Mouse (Mus musculus): ENCODE measurements around the gene Rnf123. TPM values are rescaled to one million over a fixed set of nuclear protein-coding genes. Genes with fewer than 3 reads are reported as not detected.
A peak's percentile ranks its signal among the peaks of the same experiment; 100 is the strongest.

The Rnf123 gene
- polyA plus RNA-seq, 1 experiment from 2014 or later: 37.2 TPM

DNA sequence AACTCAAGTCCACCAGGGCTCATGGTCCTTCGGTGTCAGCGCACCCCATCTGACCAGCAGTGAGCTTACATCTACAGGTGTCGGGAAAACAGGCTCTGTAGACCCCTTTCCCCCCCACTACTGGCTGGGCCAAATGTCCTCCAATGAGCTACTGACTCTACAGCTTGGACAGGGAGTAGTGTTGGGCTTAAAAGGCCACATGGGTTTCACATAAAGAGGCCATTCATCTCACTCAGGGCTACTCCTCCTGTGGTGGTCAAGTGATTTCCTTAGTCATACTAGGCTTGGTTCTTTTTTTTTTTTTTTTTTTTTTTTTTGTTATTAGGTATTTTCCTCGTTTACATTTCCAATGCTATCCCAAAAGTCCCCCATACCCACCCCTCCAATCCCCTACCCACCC is 40.8 kb upstream of the Rnf123 start:
- Histone ChIP-seq H3K4me3 (ENCODE audit: control insufficient read depth in 1 of 2, insufficient read depth in 1 of 2, low read depth in 1 of 2, low read length in 2 of 2) (no peak overlapping the region), H3K9me3 (ENCODE audit: control insufficient read depth, low read length) (no peaks in the 10 kb centered on the region), H3K27ac (replicated peaks in 1 of 2; ENCODE audit: control insufficient read depth in 1 of 2, insufficient read depth in 1 of 2, low read depth in 2 of 2, low read length in 2 of 2) (no peak overlapping the region), H3K4me2 (ENCODE audit: low read length) (no peak overlapping the region), H3K36me3 (ENCODE audit: control insufficient read depth, insufficient read depth, low read length) (no peaks in the 10 kb centered on the region), H3K9ac (ENCODE audit: low read length) (no peak overlapping the region), H3K4me1 (ENCODE audit: control insufficient read depth in 2 of 2, insufficient read depth in 2 of 2, low read length in 2 of 2) (peaks cover 13 to 16% of the 10 kb centered on the region in 2 experiments), H3K27me3 (ENCODE audit: control insufficient read depth, insufficient read depth, low read length) (no peaks in the 10 kb centered on the region)
- no peak for ATAC-seq (ENCODE audit: insufficient number of reproducible peaks, insufficient read depth, low FRiP score, low read depth)
- WGBS: 84% methylated on average over 4 of the region's 4 CpGs

DNA sequence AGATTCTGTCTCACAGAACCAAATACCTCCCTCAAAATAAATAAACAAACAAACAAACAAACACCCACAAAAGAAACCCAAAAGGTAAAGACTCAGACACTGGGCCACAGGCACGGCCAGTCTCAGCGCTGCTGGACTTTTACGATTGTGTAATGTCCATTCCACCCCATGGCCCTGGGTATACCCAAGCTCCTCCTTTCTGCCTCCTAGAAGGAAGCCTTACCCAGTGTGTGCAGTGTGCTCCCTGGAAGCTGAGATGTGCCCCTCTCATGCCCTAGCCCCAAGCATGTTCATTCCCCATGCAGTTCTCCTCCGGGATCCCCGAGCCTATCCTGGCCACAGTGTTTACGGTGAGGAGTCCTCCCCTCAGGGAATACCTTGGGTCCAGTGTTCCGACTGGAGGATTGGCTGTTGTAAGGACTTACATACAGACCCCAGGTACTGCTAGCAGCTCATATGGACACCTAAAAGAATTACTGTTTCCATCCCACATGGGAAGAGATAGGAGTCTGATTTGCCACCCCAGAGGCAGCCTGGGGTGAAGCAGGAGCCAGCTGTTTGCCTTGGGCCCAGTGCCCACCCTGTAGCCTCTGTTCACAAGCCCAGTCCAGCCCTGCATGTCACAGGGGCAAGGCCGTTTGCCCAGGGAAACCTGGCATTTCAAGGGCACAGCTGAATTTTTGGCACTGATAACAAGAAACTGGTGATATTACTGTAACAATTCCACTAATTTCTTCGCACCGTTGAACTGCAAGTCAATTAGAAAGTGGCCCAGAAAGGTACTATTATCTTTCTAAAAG is 38.2 kb upstream of the Rnf123 start:
- Histone ChIP-seq H3K4me2 (ENCODE audit: low read length) (no peak overlapping the region), H3K4me3 (ENCODE audit: control insufficient read depth in 1 of 2, insufficient read depth in 1 of 2, low read depth in 1 of 2, low read length in 2 of 2) (no peak overlapping the region)
- 87% methylated on average over 10 of the region's 10 CpGs for WGBS

DNA sequence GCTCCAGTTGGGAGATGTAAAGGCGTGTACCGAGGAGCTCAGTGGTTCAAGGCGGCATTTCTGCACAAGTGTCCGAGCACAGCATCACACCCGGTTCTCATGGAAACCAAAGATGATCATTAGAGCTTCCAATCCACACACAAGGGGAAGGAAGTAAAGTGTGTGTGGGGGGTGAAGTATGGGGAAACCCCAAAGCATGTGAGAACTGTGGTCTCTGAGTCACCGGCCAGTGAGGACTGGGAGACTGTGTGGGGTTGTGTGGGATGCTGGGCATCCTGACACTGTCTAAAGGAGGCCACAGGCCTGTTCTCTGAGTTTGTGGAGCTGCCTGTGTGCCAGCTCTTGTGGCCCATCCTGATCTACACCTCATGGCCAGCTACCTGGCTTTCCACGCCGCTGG is 37.5 kb upstream of the Rnf123 start:
- peak overlapping the region in 1 of 2 experiments; percentile 85; a peak in 1 of 4 replicates for H3K27ac ChIP-seq (replicated peaks in 1 of 2; ENCODE audit: control insufficient read depth in 1 of 2, insufficient read depth in 1 of 2, low read depth in 2 of 2, low read length in 2 of 2)
- no peaks in the 10 kb centered on the region for H3K36me3 ChIP-seq (ENCODE audit: control insufficient read depth, insufficient read depth, low read length)
- H3K9ac ChIP-seq (ENCODE audit: low read length): no peak overlapping the region
- H3K4me1 ChIP-seq (ENCODE audit: control insufficient read depth in 2 of 2, insufficient read depth in 2 of 2, low read length in 2 of 2): peaks cover 13 to 16% of the 10 kb centered on the region in 2 experiments
- WGBS: 88% methylated on average over 8 of the region's 8 CpGs
- no peak overlapping the region for H3K4me2 ChIP-seq (ENCODE audit: low read length)
- H3K9me3 ChIP-seq (ENCODE audit: control insufficient read depth, low read length): no peaks in the 10 kb centered on the region
- 0 out of 2 replicates have a peak, but pooled peaks cover 4% of the 10 kb centered on the region for H3K27me3 ChIP-seq (ENCODE audit: control insufficient read depth, insufficient read depth, low read length)
- no peak overlapping the region for H3K4me3 ChIP-seq (ENCODE audit: control insufficient read depth in 1 of 2, insufficient read depth in 1 of 2, low read depth in 1 of 2, low read length in 2 of 2)
- ATAC-seq (ENCODE audit: insufficient number of reproducible peaks, insufficient read depth, low FRiP score, low read depth): no peak

More for the DNA sequence above, 38.2 kb upstream of the Rnf123 start:
- no peaks in the 10 kb centered on the region for H3K9me3 ChIP-seq (ENCODE audit: control insufficient read depth, low read length)
- no peak for ATAC-seq (ENCODE audit: insufficient number of reproducible peaks, insufficient read depth, low FRiP score, low read depth)
- H3K27ac ChIP-seq (replicated peaks in 1 of 2; ENCODE audit: control insufficient read depth in 1 of 2, insufficient read depth in 1 of 2, low read depth in 2 of 2, low read length in 2 of 2): no peak overlapping the region
- no peaks in the 10 kb centered on the region for H3K36me3 ChIP-seq (ENCODE audit: control insufficient read depth, insufficient read depth, low read length)
- no peak overlapping the region for H3K9ac ChIP-seq (ENCODE audit: low read length)
- peaks cover 13 to 16% of the 10 kb centered on the region in 2 experiments for H3K4me1 ChIP-seq (ENCODE audit: control insufficient read depth in 2 of 2, insufficient read depth in 2 of 2, low read length in 2 of 2)
- no peaks in the 10 kb centered on the region for H3K27me3 ChIP-seq (ENCODE audit: control insufficient read depth, insufficient read depth, low read length)

- Histone ChIP-seq H3K4me1 (ENCODE audit: control insufficient read depth in 2 of 2, insufficient read depth in 2 of 2, low read length in 2 of 2) (peaks cover 13 to 16% of the 10 kb centered on the region in 2 experiments), H3K36me3 (ENCODE audit: control insufficient read depth, insufficient read depth, low read length) (no peaks in the 10 kb centered on the region), H3K4me2 (ENCODE audit: low read length) (peak overlapping the region; percentile 11), H3K4me3 (ENCODE audit: control insufficient read depth in 1 of 2, insufficient read depth in 1 of 2, low read depth in 1 of 2, low read length in 2 of 2) (no peak overlapping the region), H3K27me3 (ENCODE audit: control insufficient read depth, insufficient read depth, low read length) (peaks cover 6% of the 10 kb centered on the region; the same call in 1 of the 2 replicates), H3K9me3 (ENCODE audit: control insufficient read depth, low read length) (no peaks in the 10 kb centered on the region), H3K9ac (ENCODE audit: low read length) (peak overlapping the region; percentile 51; the same call in 1 of the 2 replicates), H3K27ac (replicated peaks in 1 of 2; ENCODE audit: control insufficient read depth in 1 of 2, insufficient read depth in 1 of 2, low read depth in 2 of 2, low read length in 2 of 2) (peak overlapping the region; percentile 85 to 86)
- peak; percentile 79 for ATAC-seq (ENCODE audit: insufficient number of reproducible peaks, insufficient read depth, low FRiP score, low read depth)
- 10% methylated on average over 7 of the region's 11 CpGs for WGBS
Observed at GRCm38 (mm10) chr9:108119891-108120411, 36.8 kb upstream of the Rnf123 start.

DNA sequence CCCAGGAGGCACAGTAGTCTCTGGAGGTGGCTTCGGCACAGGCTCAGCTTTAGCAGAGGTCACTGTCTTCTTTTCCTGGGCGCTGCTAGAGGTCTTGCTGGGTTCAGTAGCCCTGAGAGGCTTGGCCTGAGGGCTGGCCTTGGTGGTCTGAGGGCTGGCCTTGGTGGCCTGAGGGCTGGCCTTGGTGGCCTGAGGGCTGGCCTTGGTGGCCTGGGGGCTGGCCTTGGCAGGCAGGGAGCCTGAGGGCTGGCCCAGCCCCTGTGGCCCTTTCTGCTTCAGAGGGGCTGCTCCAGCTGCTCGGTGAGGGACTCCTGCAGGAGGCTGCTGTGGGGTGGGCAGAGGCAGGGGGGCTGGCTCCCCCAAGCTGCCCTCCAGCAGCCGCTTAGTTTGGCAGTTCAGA is 34.0 kb upstream of the Rnf123 start:
- Histone ChIP-seq H3K36me3 (ENCODE audit: control insufficient read depth, insufficient read depth, low read length) (no peaks in the 10 kb centered on the region), H3K4me1 (ENCODE audit: control insufficient read depth in 2 of 2, insufficient read depth in 2 of 2, low read length in 2 of 2) (peaks cover 13 to 16% of the 10 kb centered on the region in 2 experiments), H3K9ac (ENCODE audit: low read length) (no peak overlapping the region), H3K27ac (replicated peaks in 1 of 2; ENCODE audit: control insufficient read depth in 1 of 2, insufficient read depth in 1 of 2, low read depth in 2 of 2, low read length in 2 of 2) (no peak overlapping the region), H3K27me3 (ENCODE audit: control insufficient read depth, insufficient read depth, low read length) (peaks cover 11% of the 10 kb centered on the region), H3K4me3 (ENCODE audit: control insufficient read depth in 1 of 2, insufficient read depth in 1 of 2, low read depth in 1 of 2, low read length in 2 of 2) (no peak overlapping the region), H3K9me3 (ENCODE audit: control insufficient read depth, low read length) (no peaks in the 10 kb centered on the region), H3K4me2 (ENCODE audit: low read length) (no peak overlapping the region)
- no peak for ATAC-seq (ENCODE audit: insufficient number of reproducible peaks, insufficient read depth, low FRiP score, low read depth)
- 71% methylated on average over 4 of the region's 4 CpGs for WGBS

GRCm38 (mm10) chr9:108115290-108116077 is 32.3 kb upstream of the Rnf123 start:
- H3K4me2 ChIP-seq (ENCODE audit: low read length): 0 out of 2 replicates have a peak overlapping the region, but pooled peaks have one; percentile 4
- peaks cover 14 to 22% of the 10 kb centered on the region in 2 experiments for H3K4me1 ChIP-seq (ENCODE audit: control insufficient read depth in 2 of 2, insufficient read depth in 2 of 2, low read length in 2 of 2)
- H3K4me3 ChIP-seq (ENCODE audit: control insufficient read depth in 1 of 2, insufficient read depth in 1 of 2, low read depth in 1 of 2, low read length in 2 of 2): no peak overlapping the region
- no peak overlapping the region for H3K27ac ChIP-seq (replicated peaks in 1 of 2; ENCODE audit: control insufficient read depth in 1 of 2, insufficient read depth in 1 of 2, low read depth in 2 of 2, low read length in 2 of 2)
- no peaks in the 10 kb centered on the region for H3K9me3 ChIP-seq (ENCODE audit: control insufficient read depth, low read length)
- 64% methylated on average over 42 of the region's 43 CpGs for WGBS
- peaks cover 11% of the 10 kb centered on the region for H3K27me3 ChIP-seq (ENCODE audit: control insufficient read depth, insufficient read depth, low read length)
- no peak overlapping the region for H3K9ac ChIP-seq (ENCODE audit: low read length)
- no peak for ATAC-seq (ENCODE audit: insufficient number of reproducible peaks, insufficient read depth, low FRiP score, low read depth)
- H3K36me3 ChIP-seq (ENCODE audit: control insufficient read depth, insufficient read depth, low read length): no peaks in the 10 kb centered on the region

GRCm38 (mm10) chr9:108112719-108113340 is 29.7 kb upstream of the Rnf123 start:
- 91% methylated on average over 18 of the region's 18 CpGs for WGBS
- no peak overlapping the region for H3K4me3 ChIP-seq (ENCODE audit: control insufficient read depth in 1 of 2, insufficient read depth in 1 of 2, low read depth in 1 of 2, low read length in 2 of 2)
- H3K9me3 ChIP-seq (ENCODE audit: control insufficient read depth, low read length): no peaks in the 10 kb centered on the region
- no peak overlapping the region for H3K4me2 ChIP-seq (ENCODE audit: low read length)
- peaks cover 11% of the 10 kb centered on the region for H3K27me3 ChIP-seq (ENCODE audit: control insufficient read depth, insufficient read depth, low read length)
- H3K9ac ChIP-seq (ENCODE audit: low read length): no peak overlapping the region
- peaks cover 13% of the 10 kb centered on the region in 2 experiments; a peak in 3 of 4 replicates for H3K4me1 ChIP-seq (ENCODE audit: control insufficient read depth in 2 of 2, insufficient read depth in 2 of 2, low read length in 2 of 2)
- no peak overlapping the region for H3K27ac ChIP-seq (replicated peaks in 1 of 2; ENCODE audit: control insufficient read depth in 1 of 2, insufficient read depth in 1 of 2, low read depth in 2 of 2, low read length in 2 of 2)
- ATAC-seq (ENCODE audit: insufficient number of reproducible peaks, insufficient read depth, low FRiP score, low read depth): no peak
- no peaks in the 10 kb centered on the region for H3K36me3 ChIP-seq (ENCODE audit: control insufficient read depth, insufficient read depth, low read length)

Data from heart, embryonic 14.5 days (tissue).